Mouse (Mus musculus) ovary, postnatal 14 days (tissue): Measurements from ENCODE around the gene Erbb4.

Source experiments
- DNase-seq: peaks from one replicate; pipeline ENCODE4 v3.0.0; 2022; ENCODE audit warnings: low spot score

The Erbb4 gene

DNA sequence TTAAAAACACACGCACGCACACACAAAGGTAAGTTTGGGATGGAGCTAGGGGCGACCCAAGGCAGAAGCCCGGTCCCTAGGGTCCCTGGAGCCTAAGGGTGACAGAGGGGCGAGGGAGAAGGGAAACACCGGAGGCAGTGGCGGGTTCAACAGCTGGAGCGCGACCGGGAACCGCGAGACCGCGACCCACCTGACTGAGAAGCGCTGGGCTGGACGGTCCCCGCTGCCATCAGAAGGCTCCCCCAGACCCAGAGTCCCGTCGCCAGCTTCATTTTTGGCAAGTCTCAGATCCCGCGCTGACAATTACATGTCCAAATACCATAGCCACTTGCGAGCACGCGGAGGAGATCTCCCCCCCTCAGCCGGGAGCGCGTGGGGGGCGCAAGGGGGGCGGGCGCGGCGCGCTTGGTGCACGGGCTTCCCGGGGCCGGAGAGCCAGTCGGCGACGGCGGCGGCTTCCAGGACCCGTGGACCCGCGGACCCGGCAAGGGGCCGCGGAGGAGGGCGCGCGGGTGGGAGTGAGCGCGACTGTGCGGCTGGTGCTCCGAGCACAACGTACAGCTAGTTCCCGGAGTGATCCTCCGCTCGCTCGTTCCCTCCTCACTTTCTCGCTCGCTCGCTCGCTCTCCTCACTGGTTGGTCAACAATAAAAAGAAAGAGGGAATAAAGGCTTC, at the start of gene Erbb4:
Gene Erbb4 (minus strand): TSS at position 575 of the 674 bp plus-strand sequence.
- no peak for DNase-seq

DNA sequence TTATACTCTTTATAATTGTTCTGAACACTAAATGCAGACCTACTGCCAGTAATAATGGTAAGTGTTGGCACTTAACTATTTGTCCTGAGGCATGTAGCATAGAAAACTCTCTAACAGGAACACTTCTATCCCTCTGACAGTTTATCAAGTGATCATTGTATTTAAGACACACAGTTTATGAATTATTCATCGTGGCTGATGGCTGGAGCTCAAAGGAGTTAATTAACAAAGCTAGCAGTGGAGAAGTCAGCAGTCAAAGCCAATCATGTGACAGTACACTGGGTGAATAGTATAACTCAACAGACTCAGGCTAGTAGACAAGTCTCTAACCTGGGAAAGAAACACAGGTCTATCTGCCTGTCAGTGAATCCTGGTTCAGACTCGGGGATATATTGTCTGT, 49.5 kb upstream of the Erbb4 start:
- DNase-seq: no peak

DNA sequence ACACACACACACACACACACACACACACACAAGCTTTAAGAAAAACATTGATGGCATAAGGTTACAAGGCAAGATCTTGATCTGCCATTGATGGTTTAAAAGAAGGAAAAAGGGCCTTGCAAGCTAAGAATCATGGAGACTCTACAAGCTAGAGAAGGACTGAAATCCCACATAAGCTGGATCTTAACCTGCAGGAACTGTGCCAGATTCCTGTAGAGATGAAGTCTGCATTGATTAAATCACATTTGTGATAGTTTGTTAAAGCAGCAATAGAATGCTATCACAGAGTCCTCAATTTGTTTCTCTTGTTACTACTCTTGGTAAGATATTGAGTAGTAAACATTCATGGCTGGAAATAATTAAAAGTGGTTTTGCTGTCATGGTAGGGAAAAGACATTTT, 33.5 kb upstream of the Erbb4 start:
- no peak for DNase-seq

GRCm38 (mm10) chr1:69139519-69139868, 31.6 kb upstream of the Erbb4 start:
- no peak for DNase-seq

DNA sequence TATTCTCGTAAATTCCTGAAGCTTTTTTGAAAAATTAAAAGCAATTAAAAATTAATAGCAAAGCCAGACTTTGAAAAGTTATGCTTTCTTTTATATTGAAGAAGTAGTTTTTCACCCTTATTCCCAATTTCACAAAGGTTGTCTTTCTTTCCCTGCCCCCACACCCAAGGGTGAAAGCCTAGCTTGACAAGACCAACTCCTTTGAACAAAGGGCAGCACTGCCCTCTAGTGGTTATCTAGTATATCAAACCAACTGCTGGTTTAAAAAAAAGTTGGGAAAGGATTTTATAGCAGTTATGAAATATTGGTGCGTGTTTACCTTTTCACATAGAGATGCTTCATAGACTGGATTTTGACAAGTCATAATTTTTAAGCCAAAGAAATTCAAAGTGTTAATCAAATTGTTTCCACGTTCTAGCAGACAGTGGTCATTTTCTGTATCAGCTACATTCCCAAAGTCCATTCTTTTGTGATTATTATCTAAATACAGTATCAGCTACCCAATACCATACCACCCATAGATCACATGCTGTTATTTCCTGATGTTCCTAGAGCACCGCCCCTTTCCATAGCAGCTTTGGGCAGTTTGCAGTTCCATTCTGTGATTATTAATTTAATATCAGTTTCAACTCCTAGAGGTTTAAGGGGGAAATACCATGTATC, 31.1 kb upstream of the Erbb4 start:
- DNase-seq: peak; percentile 35

- DNase-seq: no peak
These were observed 16.4 kb upstream of the Erbb4 start for GRCm38 (mm10) chr1:69124147-69124848.

- no peak for DNase-seq
These were observed 10.5 kb upstream of the Erbb4 start for GRCm38 (mm10) chr1:69118249-69118938.

DNA sequence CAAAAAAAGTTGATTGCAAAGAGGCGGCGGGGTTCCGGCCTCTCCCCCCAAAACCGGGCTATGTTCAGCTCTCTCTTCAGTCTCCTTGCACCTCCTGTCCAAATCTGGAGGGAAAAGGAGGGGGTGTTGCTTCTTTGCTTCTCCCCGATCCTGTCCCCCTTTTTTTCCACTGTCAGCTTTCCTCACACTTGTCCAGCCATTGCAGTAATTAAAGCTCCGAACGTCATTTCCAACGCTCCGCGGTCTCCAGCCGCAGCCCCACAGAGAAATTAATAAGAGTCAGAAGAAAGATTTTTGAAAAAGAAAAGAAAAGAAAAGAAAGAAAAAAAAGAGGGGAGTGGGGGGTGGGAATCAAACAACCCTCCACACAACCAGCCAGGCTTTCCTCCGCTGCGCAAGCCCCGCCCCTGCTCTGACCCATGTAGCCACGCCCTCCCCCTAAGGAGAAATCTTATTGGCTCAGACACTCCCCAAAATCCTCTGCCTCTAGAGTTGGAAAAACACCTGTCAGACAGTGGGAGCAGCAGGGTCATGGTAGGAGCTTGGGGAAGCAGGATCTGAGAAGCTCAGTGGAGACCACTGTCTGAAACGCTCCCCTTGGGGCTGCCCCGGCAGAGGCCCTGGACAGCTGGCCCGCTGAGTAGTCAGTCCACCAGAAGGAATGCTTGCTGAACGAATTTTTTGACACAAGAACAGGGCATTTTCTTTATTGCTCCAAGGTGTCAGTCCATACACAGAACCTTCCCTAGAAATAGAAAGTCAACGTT, 483 bp upstream of the Erbb4 start:
- peak; percentile 4 for DNase-seq

GRCm38 (mm10) chr1:69106937-69107461, 860 bp downstream of the Erbb4 start:
- DNase-seq: no peak

DNA sequence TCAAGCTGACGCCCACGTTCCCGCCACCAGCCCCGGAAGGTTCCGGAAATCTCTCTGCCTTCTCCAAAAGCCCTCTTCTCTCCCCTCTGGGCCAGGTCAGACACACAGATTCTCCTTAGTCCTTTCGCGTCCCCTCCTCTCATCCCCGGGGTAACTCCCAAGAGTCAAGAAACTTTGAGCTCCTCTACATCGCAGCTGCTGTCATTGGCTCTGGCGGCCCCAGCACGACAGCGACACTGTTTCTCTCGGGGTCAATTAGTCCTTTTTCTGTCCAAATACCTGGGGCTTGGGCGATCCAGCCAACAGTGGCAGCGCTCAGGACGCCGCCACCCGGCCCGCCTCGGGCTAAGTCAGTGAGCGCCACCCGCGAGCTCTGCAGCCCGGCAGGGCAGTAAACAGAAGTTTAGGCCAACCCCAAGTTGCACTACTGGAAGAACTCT, 1.5 kb downstream of the Erbb4 start:
- DNase-seq: peak; percentile 5

DNA sequence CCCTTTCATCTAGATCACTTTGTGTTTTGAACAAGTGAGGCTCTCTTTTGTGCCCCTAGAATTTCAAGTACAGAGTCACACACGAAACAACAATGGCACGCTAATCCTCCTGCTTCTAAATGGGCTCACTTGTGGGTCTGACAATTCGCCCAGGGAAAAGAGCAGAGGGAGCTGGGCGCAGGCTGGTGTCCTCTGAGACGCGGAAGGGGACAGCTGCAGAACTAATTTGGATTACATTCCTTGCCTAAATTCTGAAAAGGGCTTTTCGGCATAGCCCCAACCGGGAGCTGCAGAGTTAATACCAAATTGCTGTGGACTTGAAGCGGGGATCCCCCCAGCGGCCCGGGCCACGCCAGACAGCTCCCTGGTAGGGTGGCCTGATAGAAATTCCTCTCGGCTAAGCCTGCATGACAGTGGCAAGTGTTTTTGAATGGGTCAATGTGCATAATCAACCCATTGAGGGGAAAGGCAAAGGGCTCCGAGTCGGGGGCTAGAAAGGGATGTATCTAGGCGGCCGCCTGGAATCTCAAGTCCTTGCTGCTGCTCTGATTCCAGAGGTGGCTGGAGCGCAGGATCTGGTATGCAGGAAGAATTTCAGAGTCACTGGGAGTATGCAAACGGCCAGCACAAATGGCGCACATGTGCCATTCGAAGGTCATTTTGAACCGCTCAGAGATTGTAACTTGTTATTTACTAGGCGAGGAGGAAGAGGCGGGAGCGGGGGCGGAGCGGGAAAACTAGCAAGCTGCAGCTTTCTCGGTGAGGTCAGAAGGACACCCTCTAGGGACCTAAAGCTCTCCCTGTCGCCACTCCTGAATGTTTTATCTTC, 2.2 kb downstream of the Erbb4 start:
- peak; percentile 1 for DNase-seq

GRCm38 (mm10) chr1:69105096-69105492, 2.8 kb downstream of the Erbb4 start:
- DNase-seq: no peak

- DNase-seq: no peak
These were observed 4.6 kb downstream of the Erbb4 start for GRCm38 (mm10) chr1:69103211-69103706.

GRCm38 (mm10) chr1:69101670-69102069, 6.2 kb downstream of the Erbb4 start:
- DNase-seq: no peak

DNA sequence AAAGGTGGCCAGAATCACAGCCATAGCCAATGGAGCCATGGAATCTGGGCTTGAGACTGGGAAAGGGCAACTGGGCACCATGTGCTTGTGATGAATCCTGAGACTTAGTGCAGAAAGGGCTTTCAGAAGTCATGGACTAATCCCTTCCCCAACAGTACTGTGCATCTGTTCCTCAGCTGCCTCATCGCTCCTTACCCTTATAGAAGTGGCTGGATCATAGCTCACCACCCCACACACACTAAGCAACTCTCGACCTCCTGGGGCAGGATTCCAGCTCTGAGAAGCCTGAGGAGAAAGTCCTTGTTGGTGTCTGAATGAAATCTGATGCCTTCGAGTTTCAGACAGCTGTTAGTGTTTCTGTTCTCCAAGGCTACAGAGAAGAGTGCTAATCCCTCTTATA, 14.8 kb downstream of the Erbb4 start:
- no peak for DNase-seq

GRCm38 (mm10) chr1:69089331-69089730, 18.5 kb downstream of the Erbb4 start:
- no peak for DNase-seq

DNA sequence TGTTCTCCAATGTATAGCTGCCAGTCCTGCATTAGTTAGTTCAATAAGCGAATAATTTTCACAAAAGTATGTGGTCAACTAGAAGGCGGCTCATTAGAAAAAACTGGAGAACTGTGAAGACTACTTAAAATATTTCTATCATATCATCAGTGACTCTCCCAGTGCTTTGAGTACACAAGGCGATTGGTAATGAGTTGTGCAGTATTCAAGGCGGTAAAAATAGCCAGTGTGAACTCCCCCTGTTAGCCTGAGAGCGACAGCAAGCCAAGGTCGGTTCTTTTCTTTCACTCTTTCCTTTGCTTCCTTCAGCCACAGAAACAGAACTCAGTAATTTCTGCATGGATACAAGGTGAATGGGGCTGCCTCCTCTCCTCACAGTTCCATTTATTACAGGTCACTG, 22.1 kb downstream of the Erbb4 start:
- DNase-seq: no peak

GRCm38 (mm10) chr1:69048918-69049317, 58.9 kb downstream of the Erbb4 start:
- DNase-seq: no peak

DNA sequence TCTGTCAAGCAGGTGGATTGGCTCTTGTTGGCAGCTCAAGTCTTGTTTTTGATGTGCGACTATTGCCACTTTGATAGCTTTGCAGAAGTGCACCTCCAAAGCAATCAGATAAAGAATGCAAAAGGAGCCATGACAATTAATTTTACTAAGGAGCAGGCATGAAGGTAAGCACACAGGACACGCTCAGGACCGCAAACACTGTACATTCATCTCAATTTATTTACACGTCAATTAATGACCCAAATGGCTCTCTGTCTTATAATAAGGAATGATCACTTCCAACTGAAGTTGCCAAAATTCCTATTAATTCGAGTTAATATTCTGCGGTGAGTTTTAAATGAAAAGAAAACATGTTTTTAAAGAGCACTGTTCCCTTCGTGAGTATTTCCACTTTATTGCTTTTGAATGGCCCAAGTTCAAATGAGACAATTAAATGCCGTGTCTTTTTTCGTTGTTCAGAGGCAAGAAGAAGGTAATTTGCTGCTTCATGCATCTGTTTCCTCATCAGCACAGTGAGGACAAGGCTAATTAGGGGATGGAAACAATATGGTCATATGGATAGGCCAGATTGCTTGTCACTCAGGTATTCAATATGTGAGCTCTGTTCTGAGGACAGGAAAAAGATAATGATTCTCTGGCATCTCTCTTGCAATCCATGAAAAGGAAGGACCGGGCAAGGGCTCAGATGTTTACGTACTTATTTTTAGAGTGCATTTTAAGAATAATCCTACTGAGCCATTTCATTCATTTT, 61.5 kb downstream of the Erbb4 start:
- no peak for DNase-seq

DNA sequence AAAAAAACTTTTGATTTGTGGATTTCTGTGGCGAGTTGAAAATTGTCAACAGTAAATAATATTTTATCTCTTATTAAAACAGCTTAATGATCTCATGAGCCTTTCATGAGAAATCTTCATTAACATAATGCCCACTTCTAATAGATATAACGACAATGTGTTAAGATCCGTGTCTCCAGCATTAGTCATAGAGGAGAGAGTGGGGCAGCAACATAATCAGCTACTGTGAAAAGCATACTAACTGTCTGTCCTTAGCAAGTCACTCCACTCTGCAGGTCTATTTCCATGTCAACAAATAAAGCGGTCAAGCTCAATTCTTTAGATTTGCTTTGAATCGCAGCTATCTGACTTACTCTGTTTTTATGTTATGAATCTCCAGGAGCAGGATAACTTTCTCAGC, 80.0 kb downstream of the Erbb4 start:
- DNase-seq: no peak
